Mouse (Mus musculus): Measurements from ENCODE around the gene Lsamp.
A peak's percentile ranks its signal among the peaks of the same experiment; 100 is the strongest.

Lsamp gene

DNA sequence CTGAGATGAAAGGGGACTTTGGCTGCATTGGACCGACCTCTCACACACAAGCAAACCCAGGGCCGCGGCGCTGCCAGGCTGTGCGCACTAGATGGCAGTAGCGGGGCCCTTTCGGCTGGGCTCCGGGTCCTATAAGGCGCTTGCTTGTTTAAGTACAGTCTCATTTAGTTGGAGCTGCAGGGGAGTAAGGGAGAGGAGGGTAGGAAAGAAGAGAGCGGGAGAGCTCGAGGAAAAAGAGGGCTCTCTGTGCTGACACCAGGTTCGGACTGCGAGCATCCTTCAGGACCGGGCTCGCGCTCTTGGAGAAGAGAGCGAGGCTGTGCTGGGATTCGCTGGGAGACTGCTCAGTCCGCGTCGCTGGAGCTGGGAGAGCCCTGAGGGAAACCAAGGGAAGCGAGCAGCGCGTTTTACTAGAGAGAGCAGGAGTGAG, at the start of gene Lsamp:
Gene Lsamp, plus strand, starts transcription at position 157 of the 430 bp plus-strand sequence.
- peak; percentile 5 for DNase-seq (ENCODE audit: low read depth)

DNA sequence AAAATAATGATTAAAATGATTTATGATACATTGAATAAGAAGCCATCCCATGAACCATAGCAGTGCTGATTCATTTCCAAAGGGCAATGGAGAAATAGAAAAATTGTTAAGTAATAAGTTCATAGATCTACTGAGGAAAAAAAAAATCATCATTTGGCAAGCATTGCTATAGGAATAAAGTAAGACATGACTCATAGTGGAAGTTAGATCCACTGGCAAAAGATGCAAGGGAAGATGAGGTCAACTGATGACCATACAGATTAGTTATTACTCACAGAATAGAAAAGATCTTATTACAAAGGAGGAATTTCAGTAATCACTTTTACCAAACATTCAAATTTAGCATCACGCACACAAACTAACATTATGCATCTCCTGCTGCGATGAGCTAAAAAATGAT, 26.5 kb upstream of the Lsamp start:
- no peak for DNase-seq (ENCODE audit: low read depth)

DNA sequence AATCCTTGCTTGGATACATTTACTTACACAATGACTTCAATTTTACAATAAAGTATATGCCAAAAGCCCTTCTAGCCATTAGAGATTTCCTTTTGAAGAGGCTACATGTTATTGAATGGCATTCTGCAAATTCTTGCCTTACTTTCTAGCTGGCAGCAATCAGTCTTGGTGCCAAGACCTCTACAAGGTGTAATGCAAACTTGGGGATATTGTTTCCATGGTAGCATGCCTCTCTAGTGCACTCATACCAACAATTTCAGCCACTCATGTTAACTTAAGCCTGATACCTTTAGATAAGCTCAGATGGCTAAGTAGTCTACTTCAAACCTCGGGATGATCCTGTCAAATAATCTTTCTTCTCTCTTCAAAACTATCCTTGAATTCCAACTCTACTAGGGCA, 11.4 kb upstream of the Lsamp start:
- no peak for DNase-seq (ENCODE audit: low read depth)

DNA sequence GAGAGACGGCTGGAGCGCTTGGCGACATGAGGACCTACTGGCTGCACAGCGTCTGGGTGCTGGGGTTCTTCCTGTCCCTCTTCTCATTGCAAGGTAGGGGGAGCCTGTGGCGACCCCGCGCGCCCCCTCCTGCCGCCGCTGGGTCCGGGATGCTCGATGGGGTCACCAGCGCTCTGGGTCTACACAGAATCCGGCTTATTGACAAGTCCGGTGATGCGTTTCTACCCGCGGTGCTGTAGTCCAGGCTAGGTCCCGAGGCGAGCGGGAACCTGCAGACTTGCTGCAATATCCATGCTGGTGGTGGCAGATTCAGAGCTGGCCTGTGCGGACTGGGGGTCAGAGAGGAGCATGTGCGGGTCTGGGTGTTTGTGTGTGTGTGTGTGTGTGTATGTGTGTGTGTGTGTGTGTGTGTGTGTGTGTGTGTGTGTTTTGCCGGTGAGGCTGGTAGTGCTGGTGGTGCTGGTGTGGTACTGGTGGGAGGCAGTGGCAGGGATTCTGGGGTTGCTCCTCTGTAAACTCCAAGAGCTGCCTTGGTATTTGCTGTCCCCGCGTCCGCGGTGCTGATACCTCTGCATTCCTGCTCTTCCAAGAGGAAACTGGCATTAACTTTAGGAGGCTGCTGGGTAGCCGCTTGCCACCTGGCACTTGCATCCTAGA, 602 bp downstream of the Lsamp start:
- no peak for DNase-seq (ENCODE audit: low read depth)

DNA sequence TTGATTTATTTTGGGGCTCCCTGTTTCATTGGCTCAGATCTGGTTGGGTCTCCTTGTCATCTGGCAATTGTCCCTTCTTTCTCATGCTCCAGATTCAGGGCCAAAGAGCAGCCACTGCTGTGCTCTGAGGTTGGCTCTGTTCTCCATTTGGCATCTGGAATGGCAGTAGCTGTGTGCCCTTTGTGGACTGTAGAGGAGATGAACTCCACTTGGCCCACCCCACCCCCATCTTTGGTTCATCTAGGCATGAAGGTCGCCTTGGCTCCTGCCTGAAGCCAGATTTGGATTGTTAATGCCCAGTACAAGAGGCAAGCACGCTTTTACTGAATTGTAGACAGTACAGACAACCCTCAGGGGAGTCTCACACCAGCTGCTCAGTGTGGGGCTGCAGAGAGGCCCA, 4.3 kb downstream of the Lsamp start:
- DNase-seq (ENCODE audit: low read depth): no peak

DNA sequence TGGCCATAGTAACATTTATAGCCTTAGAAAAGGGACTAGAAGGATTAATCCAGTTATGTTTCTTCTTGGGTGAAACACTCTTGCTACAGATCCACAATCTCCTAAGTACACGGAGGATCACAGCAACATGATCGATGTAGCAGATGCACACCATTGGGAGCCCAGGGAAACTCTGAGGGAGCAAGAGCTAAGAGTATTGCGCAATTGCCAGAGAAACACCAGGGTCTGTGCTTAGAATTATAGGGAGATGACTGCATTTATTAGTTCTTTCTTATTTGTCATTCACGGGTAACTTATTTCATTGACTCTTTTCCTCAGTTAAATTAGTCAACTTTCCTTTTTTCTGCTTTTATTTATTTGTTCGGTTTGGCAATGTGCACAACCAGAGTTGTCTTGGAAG, 10.7 kb downstream of the Lsamp start:
- DNase-seq (ENCODE audit: low read depth): no peak

DNA sequence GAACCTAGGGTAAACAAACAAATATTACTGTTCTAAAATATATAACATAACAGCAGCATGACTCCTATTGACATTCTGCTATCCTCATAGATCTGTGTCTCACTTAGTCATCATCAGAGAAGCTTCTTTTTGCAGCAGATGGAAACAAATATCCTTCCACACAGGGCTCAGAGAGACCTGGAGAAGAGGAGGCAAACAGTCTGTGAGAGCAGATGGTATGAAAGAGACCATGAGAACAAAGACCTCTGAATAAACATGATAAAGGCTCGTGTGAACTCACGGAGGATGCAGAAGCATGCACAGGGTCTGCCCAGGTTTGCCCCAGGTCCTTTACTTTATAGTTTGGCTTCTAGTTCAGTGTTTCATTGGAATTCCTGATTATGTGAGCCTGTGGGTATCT, 24.6 kb downstream of the Lsamp start:
- DNase-seq (ENCODE audit: low read depth): no peak

DNA sequence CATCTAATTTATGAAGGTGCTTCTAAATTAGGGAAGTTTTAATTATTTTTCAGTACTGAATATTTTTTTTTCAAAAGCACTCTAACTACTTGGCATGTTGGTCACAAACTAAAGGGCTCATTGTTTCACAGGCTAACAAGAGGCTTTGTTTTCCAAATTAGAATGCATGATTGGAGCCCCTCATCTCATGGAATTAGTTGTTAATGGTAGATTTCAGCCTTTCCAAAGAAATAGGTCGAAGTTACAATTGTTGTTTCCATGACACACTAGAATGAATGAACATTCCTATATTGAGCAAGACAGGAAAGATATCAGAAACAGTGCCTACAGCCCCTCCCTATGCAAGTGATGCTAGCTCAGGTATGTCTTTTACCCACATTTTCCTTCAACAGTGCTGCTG, 26.9 kb downstream of the Lsamp start:
- DNase-seq (ENCODE audit: low read depth): no peak

DNA sequence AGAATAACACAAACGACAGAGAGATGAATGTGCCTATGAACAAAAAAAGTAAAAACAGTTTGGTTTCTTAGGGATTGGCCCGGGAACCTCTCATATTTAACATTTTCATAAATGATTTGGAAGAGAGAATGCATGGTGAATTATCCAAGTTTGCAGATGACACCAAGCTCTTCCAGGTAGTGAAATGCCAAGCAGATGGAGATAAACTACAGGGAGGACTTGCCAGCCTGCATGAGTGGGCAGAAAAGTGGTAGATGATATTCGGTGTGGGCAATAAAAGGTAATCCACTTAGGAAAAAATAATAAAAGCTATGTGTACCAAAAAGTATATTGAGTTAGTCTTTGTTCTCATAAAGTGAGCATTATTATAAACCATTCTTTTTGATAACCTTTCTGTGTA, 38.5 kb downstream of the Lsamp start:
- DNase-seq (ENCODE audit: low read depth): no peak

DNA sequence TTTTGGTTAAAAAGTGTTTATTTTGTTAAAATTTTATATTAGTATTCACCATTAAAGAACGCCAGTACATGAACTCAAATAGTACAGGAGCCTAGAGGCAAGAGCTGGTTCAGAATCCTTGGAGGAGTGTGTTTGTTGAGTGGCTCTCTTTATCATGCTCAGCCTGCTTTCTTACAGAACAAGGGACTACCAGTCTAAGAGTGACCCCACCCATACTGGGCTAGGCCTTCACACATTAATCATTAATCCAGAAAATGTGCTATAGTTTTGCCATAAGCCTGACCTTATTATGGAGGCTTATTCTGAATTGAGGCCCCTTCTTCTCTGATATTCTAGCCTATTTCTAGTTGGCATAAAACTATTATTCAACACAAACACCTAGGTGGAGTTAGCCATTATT, 52.6 kb downstream of the Lsamp start:
- no peak for DNase-seq (ENCODE audit: low read depth)

DNA sequence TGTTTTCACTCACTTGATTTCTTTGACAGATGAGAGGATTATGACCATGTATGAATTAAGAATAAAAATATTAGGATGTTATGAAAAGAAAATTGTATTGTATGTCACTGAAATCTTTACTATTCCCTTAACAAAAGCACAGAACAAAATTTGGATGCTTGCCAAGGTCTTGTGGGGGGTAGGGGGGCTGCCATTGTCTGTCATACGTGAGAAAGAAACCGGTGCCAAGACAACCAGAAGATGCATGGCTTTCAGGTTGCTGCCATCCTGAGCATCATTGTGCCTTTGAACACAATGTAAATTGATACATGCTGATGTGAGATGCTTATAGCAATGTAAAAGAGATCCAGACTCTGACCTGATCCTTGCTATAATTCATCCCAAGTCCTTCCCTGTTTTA, 75.4 kb downstream of the Lsamp start:
- DNase-seq (ENCODE audit: low read depth): no peak

DNA sequence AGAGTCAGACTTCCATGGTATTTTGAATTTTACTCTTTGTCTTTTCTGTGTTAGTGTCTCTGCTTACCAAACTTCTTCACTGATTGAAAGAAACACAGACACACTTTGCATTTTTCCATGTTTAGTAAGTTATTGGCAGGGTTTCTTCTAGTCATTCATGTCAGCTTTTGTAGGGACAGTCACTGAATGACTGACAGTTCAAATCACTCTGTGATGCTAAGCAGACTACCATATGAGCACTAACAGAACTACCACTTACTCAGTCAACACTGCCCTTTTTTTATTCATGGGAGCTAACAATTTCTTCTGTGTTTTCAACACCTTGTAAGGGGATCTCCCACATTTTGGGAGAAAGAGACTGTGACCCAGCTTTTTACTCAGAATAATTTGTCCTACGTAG, 75.8 kb downstream of the Lsamp start:
- DNase-seq (ENCODE audit: low read depth): no peak

DNA sequence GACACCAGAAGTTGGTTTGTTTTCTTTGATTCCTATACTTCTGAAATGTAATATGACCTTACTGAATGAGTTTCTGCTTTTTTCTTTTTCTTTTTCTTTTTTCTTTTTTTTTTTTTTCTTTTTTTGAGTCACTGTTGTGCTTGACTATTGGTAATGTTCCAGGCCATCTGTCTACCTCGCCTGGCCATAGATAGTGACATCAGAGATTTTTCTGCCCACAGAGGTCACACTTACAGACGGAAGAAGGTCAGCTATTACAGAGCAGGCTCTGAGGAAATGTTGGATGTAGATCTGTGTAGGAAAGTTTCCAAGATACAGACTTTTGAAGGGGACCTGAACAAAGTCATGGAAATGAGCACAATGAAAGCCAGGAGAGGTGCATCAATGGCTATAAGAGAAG, 76.3 kb downstream of the Lsamp start:
- DNase-seq (ENCODE audit: low read depth): no peak

DNA sequence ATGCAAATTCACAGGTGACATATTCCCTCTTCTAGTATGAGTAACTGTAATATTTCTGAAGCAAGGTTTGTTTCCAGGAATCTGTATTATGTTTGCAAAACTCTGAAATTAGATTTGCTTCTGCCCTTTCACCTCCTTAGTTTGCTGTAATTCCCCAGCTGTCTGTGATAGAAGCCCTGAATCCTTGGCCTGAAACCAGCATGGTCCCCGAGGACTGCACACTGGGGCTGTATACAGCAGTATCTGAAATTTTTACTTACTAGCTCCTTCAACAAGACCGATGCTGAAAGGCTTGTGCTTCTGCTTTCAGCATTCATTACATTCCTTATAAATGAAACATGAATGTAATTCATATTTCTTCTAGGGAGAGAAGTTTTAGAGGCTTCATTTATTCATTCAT, 91.4 kb downstream of the Lsamp start:
- DNase-seq (ENCODE audit: low read depth): no peak

DNA sequence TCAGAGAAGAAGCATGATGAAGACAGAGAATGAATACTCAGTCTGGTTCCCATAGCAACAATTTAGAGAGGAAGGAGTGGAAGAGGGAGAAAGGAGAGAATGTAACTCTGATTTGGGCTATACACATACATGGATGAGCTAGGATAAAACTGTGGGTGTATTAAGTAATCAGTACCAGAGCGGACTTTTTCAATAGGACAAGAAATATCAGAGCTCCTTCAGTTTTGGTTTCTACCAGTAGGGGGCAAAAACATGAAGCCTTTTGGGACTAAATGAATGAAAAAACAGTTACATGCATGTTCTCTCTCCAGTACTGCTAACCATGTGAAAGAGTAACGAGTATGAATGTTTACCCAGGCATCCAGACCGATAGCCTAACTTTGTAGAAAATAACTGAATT, 96.1 kb downstream of the Lsamp start:
- DNase-seq (ENCODE audit: low read depth): no peak

DNA sequence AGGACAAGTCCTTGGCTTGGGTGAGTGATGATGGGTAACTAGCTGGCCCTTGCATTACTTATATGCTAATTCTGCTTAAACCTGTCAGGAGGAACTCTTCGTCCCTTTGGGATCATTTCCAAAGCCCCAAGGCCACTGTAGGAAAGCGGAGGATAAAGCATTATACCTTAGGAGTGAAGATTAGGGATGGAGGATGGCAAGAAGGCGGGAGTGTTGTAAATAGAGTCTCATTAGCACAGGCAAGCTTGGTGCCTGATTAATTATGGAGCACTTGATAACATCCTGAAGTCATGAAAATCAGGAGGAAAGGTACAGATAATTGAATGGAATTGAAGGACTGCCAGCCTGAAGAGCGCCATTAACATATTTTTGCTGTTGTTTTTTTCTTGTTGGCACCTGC, 120.2 kb downstream of the Lsamp start:
- DNase-seq (ENCODE audit: low read depth): no peak

DNA sequence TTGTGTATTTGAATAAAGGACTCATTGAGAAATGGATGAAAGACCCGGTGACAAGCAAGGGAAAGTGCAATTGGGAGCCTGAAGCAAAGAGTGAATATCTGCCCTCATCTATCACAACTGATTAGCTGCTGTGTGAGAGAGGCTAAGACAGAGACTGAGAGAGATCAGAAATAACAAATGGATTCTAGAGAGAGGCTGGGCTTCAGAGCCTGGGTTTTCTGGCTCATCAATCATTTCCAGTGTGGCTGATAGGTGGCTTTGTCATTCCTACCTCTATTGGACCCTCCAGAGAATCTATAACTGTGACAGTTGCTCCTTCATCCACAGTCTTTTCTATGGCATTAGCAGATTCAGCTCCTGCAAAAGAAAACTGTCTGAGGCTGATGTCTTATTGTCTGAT, 198.8 kb downstream of the Lsamp start:
- DNase-seq (ENCODE audit: low read depth): no peak

DNA sequence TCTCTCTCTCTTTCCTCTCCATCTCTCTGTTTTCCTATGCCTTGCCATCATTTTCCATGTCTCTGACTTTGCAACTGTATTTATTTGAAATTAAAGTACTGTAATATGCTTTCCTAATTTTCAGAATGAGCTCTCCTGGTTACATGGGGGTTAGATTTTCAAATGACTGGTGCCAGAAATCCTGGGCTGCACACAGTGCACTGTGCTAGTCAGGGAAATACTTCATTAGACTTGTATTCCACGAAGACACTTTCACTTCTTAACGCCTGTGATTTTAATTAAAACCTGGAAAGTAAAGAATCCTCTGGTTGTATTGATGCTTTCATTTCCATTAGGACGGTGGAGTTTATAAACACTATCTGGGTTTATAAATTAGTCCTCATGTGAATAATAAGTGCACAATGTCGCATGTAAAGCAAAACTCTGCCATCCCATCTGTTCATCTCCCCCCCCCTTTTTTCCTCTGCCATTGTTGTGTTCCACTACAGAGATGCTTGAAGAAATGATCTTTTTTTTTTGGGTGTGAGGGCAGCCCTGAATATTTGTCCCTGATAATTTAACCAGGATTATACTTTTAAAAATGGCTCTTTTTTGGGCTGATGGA, 203.9 kb downstream of the Lsamp start:
- no peak for DNase-seq (ENCODE audit: low read depth)

DNA sequence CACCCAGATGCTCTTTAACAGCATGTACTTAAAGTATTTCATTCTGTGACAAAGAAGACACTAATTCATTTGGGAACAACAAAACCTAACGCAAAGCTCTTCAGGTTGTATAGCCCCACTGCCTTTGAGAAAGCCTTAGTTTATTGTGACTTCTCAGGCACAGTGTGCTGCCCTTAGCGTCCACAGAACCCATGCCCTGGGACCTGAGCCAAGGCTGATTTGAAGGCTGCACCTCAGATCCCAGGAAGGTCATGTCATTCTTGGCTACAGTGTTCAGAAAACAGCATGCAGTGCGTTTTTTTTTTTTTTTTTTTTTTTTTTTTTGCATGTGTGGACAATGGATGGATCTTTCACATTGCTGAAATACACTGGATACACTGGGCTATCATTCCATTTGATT, 210.2 kb downstream of the Lsamp start:
- DNase-seq (ENCODE audit: low read depth): no peak

DNA sequence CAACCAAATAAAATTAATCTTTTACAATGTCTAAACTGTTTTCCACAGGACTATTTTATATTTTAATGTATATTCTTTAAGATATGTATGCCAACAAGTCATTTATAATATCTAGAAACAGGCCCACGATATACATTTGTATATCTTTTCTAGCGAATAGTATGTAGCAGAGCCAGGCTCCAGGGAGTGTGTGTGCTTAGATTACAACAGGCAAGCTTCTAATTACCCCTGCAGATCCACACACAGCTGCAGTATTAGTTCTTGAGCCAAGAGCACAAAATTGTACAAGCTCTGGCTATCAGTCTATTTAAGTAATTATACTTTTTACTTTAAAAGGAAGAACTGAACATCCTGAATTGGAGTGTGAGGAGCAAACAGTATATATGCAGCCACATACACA, 210.7 kb downstream of the Lsamp start:
- no peak for DNase-seq (ENCODE audit: low read depth)

DNA sequence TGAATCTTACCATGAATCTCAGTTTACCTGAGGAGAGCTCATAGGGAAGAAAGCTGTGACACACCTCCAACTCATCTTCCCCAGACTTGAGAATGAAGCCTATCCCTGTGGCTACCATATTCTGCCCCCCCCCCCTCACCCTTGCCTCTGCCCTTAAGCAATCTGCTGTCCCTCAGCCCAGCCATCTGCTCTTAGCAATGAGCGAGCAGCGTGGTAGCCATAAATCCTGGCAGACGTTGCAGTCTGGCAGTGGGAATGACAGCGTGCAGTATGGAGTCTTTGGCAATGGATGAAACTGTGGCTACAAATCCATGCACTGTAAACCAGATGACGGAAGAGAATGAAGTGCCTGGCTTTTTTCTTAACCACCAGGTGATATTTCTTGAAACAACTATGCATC, 244.5 kb downstream of the Lsamp start:
- no peak for DNase-seq (ENCODE audit: low read depth)

DNA sequence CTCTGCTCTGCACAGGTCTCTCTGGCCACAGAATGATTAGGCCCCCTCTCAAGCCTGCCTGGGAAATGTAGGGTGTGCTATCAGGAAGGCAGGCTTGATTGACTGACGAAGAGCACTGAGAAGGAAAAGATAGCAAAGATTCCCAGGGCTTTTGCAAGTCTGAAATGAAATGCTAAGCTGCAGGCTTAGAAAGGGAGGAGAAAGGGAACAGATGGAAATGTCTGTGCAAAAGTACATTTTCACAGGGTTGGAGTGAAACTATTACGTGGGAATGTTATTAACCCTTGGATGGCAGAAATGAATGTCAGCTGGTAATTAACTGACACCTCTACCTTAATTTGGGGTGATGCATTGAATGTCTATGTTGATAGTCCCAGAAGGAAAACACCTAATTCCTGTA, 248.9 kb downstream of the Lsamp start:
- DNase-seq (ENCODE audit: low read depth): no peak

DNA sequence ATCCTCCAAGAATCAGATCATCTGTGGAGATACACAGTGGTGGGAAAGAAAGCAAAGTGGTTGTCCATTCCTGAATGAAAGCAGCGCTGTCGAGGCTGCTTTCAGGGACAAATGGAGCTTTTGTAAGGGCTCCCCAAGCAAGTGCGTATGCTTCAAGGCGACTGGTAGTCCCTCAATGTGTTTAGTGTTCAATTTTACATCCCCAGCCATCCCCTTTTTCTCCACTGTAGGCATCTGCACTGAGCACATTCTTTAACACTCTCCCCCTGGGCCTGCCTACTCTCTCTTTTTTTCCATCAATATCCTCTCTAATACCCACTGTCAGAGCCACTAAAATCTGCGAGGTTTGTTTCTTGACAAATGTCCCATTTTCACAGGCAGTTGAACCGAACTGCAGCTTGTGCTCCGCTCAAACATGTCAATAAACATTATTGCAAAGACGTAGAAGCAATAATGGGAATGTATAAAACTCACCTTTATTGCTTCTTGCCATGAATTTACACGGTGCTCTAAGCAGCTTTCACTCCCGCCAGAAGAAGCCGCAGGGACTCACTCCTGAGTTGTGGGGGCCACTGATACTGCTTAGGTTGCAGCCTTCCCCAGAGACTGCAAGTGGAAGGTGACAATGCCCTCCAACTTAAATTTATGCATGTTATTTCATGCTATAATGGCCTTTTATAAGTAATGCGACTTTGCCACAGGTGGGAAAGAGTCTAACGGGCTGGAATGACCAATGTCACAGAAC, 250.2 kb downstream of the Lsamp start:
- no peak for DNase-seq (ENCODE audit: low read depth)

DNA sequence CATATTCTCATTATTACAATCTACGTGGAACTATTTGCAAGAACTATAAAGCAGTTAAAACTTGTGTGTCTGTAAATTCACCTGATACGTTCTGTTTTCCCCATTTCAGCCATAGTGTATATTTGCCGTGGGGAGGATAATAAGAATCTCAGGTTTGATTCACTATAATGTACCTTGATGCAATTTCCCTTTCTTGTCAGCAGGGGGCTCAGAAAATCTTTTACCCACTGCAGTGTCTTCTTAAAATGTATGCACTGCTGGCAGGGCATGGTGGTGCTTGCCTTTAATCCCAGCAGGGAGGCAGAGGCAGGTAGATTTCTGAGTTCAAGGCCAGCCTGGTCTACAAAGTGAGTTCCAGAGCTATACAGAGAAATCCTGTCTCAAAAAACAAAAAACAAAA, 287.7 kb downstream of the Lsamp start:
- DNase-seq (ENCODE audit: low read depth): no peak
